Comparison of ENCODE assay signal across 10 mouse cellular contexts in the genomic region with DNA sequence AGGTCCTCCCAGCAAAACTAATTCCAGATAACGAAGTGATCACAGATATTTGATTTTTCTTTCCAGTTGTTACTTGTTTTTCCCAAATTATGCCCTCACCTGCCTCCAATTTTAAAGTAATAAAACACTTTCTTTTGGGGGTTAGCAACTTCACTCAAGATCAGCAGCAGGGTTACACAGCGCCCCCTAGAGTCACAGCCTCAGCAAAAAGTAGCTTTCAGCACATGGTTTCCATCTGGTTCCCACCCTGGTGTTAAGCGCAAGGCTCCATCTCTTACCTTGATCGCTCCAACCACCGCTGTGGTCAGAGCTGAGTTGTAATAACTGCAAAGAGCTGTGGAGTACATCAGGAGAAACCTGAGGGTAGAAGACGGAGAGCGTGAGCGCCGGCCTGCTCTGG. TPM values are rescaled to one million over a fixed set of nuclear protein-coding genes. Genes with fewer than 3 reads are reported as not detected.
DNase-seq lines count a peak whose midpoint lies in the region.
"Had no signal": no experiment of that assay in that cellular context is flagged by ENCODE, and none has a peak within 500 bp of the region (broad histone marks: within the 10 kb centered on the region; RNA-seq: fewer than 3 reads in every experiment).

No protein-coding gene starts in this region.

- intact Hi-C loops in gastrocnemius, postnatal 14 days (cut with DNase I; ENCODE audit: low total_unique reads): no loop called here

- DNase-seq in gastrocnemius, postnatal 14 days: peak; percentile 9
- no peak for DNase-seq in gastrocnemius, adult 8-10 months (ENCODE audit: low spot score in 2 of 2)
- peak; percentile 44 for DNase-seq in right cerebral cortex, postnatal 14 days
- DNase-seq in right cerebral cortex, postnatal 36 days (ENCODE audit: low spot score in 2 of 2): no peak
- DNase-seq in c-Kit-positive CD71-positive TER-119-negative erythroid progenitor cells, embryonic 14.5 days (ENCODE audit: low read depth): peak; percentile 27
- peak; percentile 52 for DNase-seq in retina, embryonic 14.5 days (ENCODE audit: low spot score)
- DNase-seq in heart, adult 8-10 months (ENCODE audit: low spot score): no peak
- no peak for DNase-seq in Muller cell, postnatal 12 days (ENCODE audit: inconsistent ontology term)

RNA-seq across cellular contexts. Expression of gene Hsd17b3, which starts 10.0 kb away (rescaled TPM):
- total RNA-seq in gastrocnemius, postnatal 14 days (2021): not detected
- not detected for total RNA-seq in gastrocnemius, adult 8-10 months (2022)
- not detected for total RNA-seq in heart, adult 8-10 months (2022)
- total RNA-seq: layer of hippocampus, postnatal 25 days; neutrophil, adult 5-6 weeks had no signal

RNA-seq across cellular contexts. Expression of gene Slc35d2, which starts 30.2 kb away (rescaled TPM):
- total RNA-seq in gastrocnemius, postnatal 14 days (2021): 1 to 10 TPM; 1.5 to 1.6 TPM
- total RNA-seq in gastrocnemius, adult 8-10 months (2022): 1 to 10 TPM in 1 of 4 experiments, under 1 TPM in 3; 0.32 to 1.2 (median 0.69) TPM
- 1 to 10 TPM; 1.2 to 1.8 (median 1.5) TPM for total RNA-seq in heart, adult 8-10 months (2022)

RNA-seq across cellular contexts. Expression of gene Zfp367, which starts 54.0 kb away (rescaled TPM):
- 10 to 100 TPM; 10.9 to 12.9 TPM for total RNA-seq in gastrocnemius, postnatal 14 days (2021)
- total RNA-seq in gastrocnemius, adult 8-10 months (2022): 10 to 100 TPM; 22.1 to 37.1 (median 31.9) TPM
- 10 to 100 TPM; 22.3 to 23.6 (median 22.8) TPM for total RNA-seq in heart, adult 8-10 months (2022)

Comparison
In these comparisons a context has a peak if more than half of its experiments do, and no peak if none do; other contexts are left out.
1. DNase-seq: peak in gastrocnemius, postnatal 14 days (single experiment), right cerebral cortex, postnatal 14 days (single experiment), c-Kit-positive CD71-positive TER-119-negative erythroid progenitor cells, embryonic 14.5 days (single experiment) and retina, embryonic 14.5 days (single experiment); none in gastrocnemius, adult 8-10 months (0 of 2), right cerebral cortex, postnatal 36 days (0 of 2), heart, adult 8-10 months (single experiment) and Muller cell, postnatal 12 days (single experiment).